Comparison of ENCODE assay signal across 17 mouse cellular contexts in the genomic region with DNA sequence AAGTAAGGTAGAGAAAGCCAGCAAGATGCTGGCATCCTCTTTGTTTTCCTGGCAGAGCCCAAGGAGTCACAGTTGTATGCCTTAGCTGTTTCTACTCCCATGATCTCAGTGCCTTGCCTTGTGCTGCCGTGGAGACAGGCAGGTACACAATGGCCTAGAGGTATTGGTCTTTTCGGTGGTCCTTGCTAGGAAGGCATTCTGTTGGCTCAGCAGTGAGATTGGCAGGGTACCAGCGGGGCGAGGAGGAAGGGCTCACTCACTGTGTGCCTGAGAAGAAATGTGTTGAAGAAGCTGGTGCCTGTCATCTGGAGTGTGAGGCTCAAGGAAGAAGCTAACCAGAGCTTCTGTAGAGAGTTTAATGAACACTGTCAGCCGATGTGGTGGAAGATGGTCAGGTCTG. TPM values are rescaled to one million over a fixed set of nuclear protein-coding genes. Genes with fewer than 3 reads are reported as not detected.
DNase-seq lines count a peak whose midpoint lies in the region; ATAC-seq lines count a peak whose summit lies in the region.
"Had no signal": no experiment of that assay in that cellular context is flagged by ENCODE, and none has a peak within 500 bp of the region (broad histone marks: within the 10 kb centered on the region; RNA-seq: fewer than 3 reads in every experiment).

No protein-coding gene starts in this region.

- intact Hi-C loops in heart, postnatal 25 days (cut with DNase I), result loop anchor here (2.0 to 5.0 kb wide), 2 partner anchors 177 to 287 kb away; no protein-coding TSS in a partner anchor
- intact Hi-C loops in left cerebral cortex, postnatal 25 days (cut with DNase I), result loop anchor here (5.0 kb wide), 1 partner anchor 197 kb away; no protein-coding TSS in a partner anchor

- 21% methylated on average over 5 of the region's 5 CpGs for WGBS in heart, embryonic 13.5 days

- H3K9me3 ChIP-seq in heart, embryonic 13.5 days, result no peaks in the 10 kb centered on the region
- H3K9me3 ChIP-seq: embryonic facial prominence, embryonic 13.5 days; limb, embryonic 10.5 days; liver, embryonic 13.5 days had no signal

- 0 out of 2 replicates have a peak overlapping the region, but pooled peaks have one; percentile 70 for H3K4me3 ChIP-seq in heart, embryonic 13.5 days
- H3K4me3 ChIP-seq: gastrocnemius, adult 2 months; limb, embryonic 10.5 days; liver, embryonic 13.5 days had no signal

- no peak for ATAC-seq in heart, embryonic 13.5 days (ENCODE audit: extremely low read depth, insufficient number of reproducible peaks, low FRiP score, low TSS enrichment)

- peak overlapping the region; percentile 99 for H3K4me2 ChIP-seq in heart, embryonic 13.5 days
- H3K4me2 ChIP-seq: liver, embryonic 13.5 days had no signal

- 0 out of 2 replicates have a peak overlapping the region, but pooled peaks have one; percentile 80 for H3K9ac ChIP-seq in heart, embryonic 13.5 days
- H3K9ac ChIP-seq: liver, embryonic 13.5 days had no signal

- no peak overlapping the region for H3K27ac ChIP-seq in heart, embryonic 13.5 days (replicated peaks)
- H3K27ac ChIP-seq: embryonic facial prominence, embryonic 13.5 days; gastrocnemius, adult 2 months; limb, embryonic 10.5 days; liver, embryonic 13.5 days had no signal

- H3K27me3 ChIP-seq in heart, embryonic 13.5 days (replicated peaks), result peaks cover 36% of the 10 kb centered on the region

- peak; percentile 56 for DNase-seq in cerebellum, adult 9-11 months
- no peak for DNase-seq in cerebellum, adult 11 months
- no peak for DNase-seq in heart, postnatal 25 days (ENCODE audit: low spot score)
- peak; percentile 13 to 39 for DNase-seq in left cerebral cortex, postnatal 25 days (ENCODE audit: low spot score in 2 of 2)
- no peak for DNase-seq in left cerebral cortex, adult 9 months (ENCODE audit: low spot score in 2 of 2)
- DNase-seq in brain, adult 2 months (ENCODE audit: low read depth, low spot score), result peak; percentile 45
- DNase-seq in lung, postnatal 10 days, result no peak
- DNase-seq: adrenal gland, postnatal 14 days; gastrocnemius, adult 2 months; kidney, adult 18-20 months; kidney, postnatal 25 days; layer of hippocampus, adult 9-11 months; liver, embryonic 13.5 days; thymus, adult 2 months had no signal

- no peaks in the 10 kb centered on the region for H3K36me3 ChIP-seq in heart, embryonic 13.5 days
- H3K36me3 ChIP-seq: embryonic facial prominence, embryonic 13.5 days; limb, embryonic 10.5 days; liver, embryonic 13.5 days had no signal

- H3K4me1 ChIP-seq in heart, embryonic 13.5 days, result peaks cover 27% of the 10 kb centered on the region

RNA-seq across cellular contexts. Expression of a gene that starts 1.4 kb away (rescaled TPM):
- polyA plus RNA-seq in heart, embryonic 13.5 days (2015; fragmentation: Nextera tagmentation; extraction: Ambion mirVana), result 102 and 105 TPM in 2 replicates
- total RNA-seq in heart, postnatal 25 days (2021), result 100 to 1,000 TPM in 1 of 2 experiments, 10 to 100 TPM in 1; 98.1 to 109 TPM
- 10 to 100 TPM; 35.0 to 39.0 TPM for total RNA-seq in left cerebral cortex, postnatal 25 days (2021)

Comparison
In these comparisons a context has a peak if more than half of its experiments do, and no peak if none do; other contexts are left out.
1. DNase-seq: peak in cerebellum, adult 9-11 months (single experiment), left cerebral cortex, postnatal 25 days (2 of 2) and brain, adult 2 months (single experiment); none in cerebellum, adult 11 months (single experiment), heart, postnatal 25 days (single experiment), left cerebral cortex, adult 9 months (0 of 2) and lung, postnatal 10 days (single experiment).